Mouse (Mus musculus) heart, embryonic 13.5 days (tissue): ENCODE measurements at regions not wholly inside any gene's neighbourhood (a gene's known extent, or its start where the extent isn't known, plus 50 kb on each side); places are given as distances from the start of the nearest gene placed in this dataset.

Source experiments
- ATAC-seq: fragments of 200-750 bp; cut with Nextera tagmentation; 2 replicates; pipeline ENCODE4 v1.8.0; 2017; ENCODE audit warnings: moderate TSS enrichment; ENCODE audit not compliant: insufficient number of reproducible peaks, low FRiP score, low TSS enrichment; ENCODE audit errors: extremely low read depth
- H3K27ac ChIP-seq: fragments of 300-500 bp; sonication (generic); replicated peaks from 2 replicates; pipeline ENCODE4 v1.5.1; 2015; ENCODE audit warnings: moderate library complexity, mild to moderate bottlenecking, inconsistent platforms
- H3K27me3 ChIP-seq: fragments of 300-500 bp; sonication (generic); replicated peaks from 2 replicates; pipeline ENCODE4 v1.6.1; 2015; ENCODE audit warnings: mild to moderate bottlenecking, inconsistent platforms
- H3K36me3 ChIP-seq: fragments of 300-500 bp; sonication (generic); 2 replicates; pipeline ENCODE4 v1.6.1; 2015; ENCODE audit warnings: mild to moderate bottlenecking, inconsistent platforms
- H3K4me1 ChIP-seq: fragments of 300-500 bp; sonication (generic); 2 replicates; pipeline ENCODE4 v1.6.1; 2015; ENCODE audit warnings: inconsistent platforms
- H3K4me2 ChIP-seq: fragments of 300-500 bp; sonication (generic); 2 replicates; pipeline ENCODE4 v1.6.1; 2015; ENCODE audit warnings: inconsistent platforms, mild to moderate bottlenecking, moderate library complexity
- H3K4me3 ChIP-seq: fragments of 300-500 bp; sonication (generic); 2 replicates; pipeline ENCODE4 v1.5.1; 2015; ENCODE audit warnings: moderate library complexity, mild to moderate bottlenecking, inconsistent platforms
- H3K9ac ChIP-seq: fragments of 300-500 bp; sonication (generic); 2 replicates; pipeline ENCODE4 v1.6.1; 2015; ENCODE audit warnings: inconsistent platforms, mild to moderate bottlenecking, moderate library complexity
- H3K9me3 ChIP-seq: fragments of 300-500 bp; sonication (generic); 2 replicates; pipeline ENCODE4 v1.6.1; 2016; ENCODE audit warnings: inconsistent platforms
- WGBS: fragments of 180-500 bp; shearing (Covaris S2); methylation state at CpG from one replicate; pipeline ENCODE4 v1.1.7; 2015; ENCODE audit warnings: mixed read lengths; 5-methylcytosine and 5-hydroxymethylcytosine counted together

DNA sequence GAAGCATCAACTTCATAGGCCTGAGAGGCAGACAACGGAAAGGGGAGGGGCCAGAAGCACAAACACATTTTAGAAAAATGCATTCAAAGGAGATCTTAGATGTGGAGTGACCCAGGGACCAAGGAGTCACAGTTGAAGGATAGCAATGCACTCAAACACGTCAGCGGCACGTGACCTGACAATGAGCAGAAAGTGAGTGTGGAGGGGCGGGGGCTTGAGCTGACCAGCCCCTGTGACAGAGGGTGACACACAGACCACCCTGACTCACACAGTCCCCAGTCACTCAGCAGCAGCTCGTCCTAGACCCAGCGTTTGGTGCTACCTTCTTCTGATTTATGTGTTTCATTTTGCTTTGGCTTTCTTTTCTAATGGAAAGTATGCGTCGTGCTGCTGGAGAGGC is 1111.5 kb downstream of the Synb start:
- peaks cover 11% of the 10 kb centered on the region; the same call in 1 of the 2 replicates for H3K27me3 ChIP-seq
- H3K4me3 ChIP-seq, result no peak overlapping the region
- no peaks in the 10 kb centered on the region for H3K4me1 ChIP-seq
- 0 out of 2 replicates have a peak overlapping the region, but pooled peaks have one; percentile 9 for H3K4me2 ChIP-seq
- 38% methylated on average over 9 of the region's 9 CpGs for WGBS
- no peaks in the 10 kb centered on the region for H3K9me3 ChIP-seq
- no peak overlapping the region for H3K27ac ChIP-seq
- no peak for ATAC-seq
- no peak overlapping the region for H3K9ac ChIP-seq
- no peaks in the 10 kb centered on the region for H3K36me3 ChIP-seq

- WGBS, result 76% methylated on average over 6 of the region's 6 CpGs
- peaks cover 11% of the 10 kb centered on the region; the same call in 1 of the 2 replicates for H3K27me3 ChIP-seq
- no peak for ATAC-seq
These were observed 1112.9 kb downstream of the Synb start for GRCm38 (mm10) chr14:68181168-68181567.

More at GRCm38 (mm10) chr14:68181168-68181567, 1112.9 kb downstream of the Synb start:
- H3K4me3 ChIP-seq, result no peak overlapping the region
- H3K27ac ChIP-seq, result no peak overlapping the region
- H3K4me2 ChIP-seq, result no peak overlapping the region
- H3K4me1 ChIP-seq, result no peaks in the 10 kb centered on the region
- H3K9me3 ChIP-seq, result no peaks in the 10 kb centered on the region
- no peak overlapping the region for H3K9ac ChIP-seq
- no peaks in the 10 kb centered on the region for H3K36me3 ChIP-seq
